Mouse (Mus musculus) c-Kit-negative CD71-positive TER-119-positive erythroid progenitor cells, embryonic 14.5 days (primary cell): Measurements from ENCODE around the gene Pax6.

Source experiments
- DNase-seq: peaks from one replicate; pipeline ENCODE4 v3.0.0-alpha.2; 2013; ENCODE audit warnings: low read depth, low spot score

Gene Pax6

GRCm38 (mm10) chr2:105671116-105671797 is 2.6 kb downstream of the Pax6 start:
- no peak for DNase-seq

GRCm38 (mm10) chr2:105671798-105672595 is 3.3 kb downstream of the Pax6 start:
- DNase-seq, result no peak

- no peak for DNase-seq
These were observed 3.9 kb downstream of the Pax6 start for GRCm38 (mm10) chr2:105672596-105672960.

- no peak for DNase-seq
These were observed 4.4 kb downstream of the Pax6 start for GRCm38 (mm10) chr2:105673054-105673453.

GRCm38 (mm10) chr2:105673631-105674060 is 4.9 kb downstream of the Pax6 start:
- DNase-seq, result no peak

GRCm38 (mm10) chr2:105674061-105674874 is 5.6 kb downstream of the Pax6 start:
- no peak for DNase-seq

GRCm38 (mm10) chr2:105674875-105675729 is 6.4 kb downstream of the Pax6 start:
- DNase-seq, result no peak

- DNase-seq, result no peak
These were observed 7.0 kb downstream of the Pax6 start for GRCm38 (mm10) chr2:105675730-105676079.

- no peak for DNase-seq
These were observed 7.6 kb downstream of the Pax6 start for GRCm38 (mm10) chr2:105676080-105676908.

GRCm38 (mm10) chr2:105676909-105677433 is 8.3 kb downstream of the Pax6 start:
- DNase-seq, result no peak

- no peak for DNase-seq
These were observed 8.9 kb downstream of the Pax6 start for GRCm38 (mm10) chr2:105677434-105678105.

GRCm38 (mm10) chr2:105678306-105678705 is 9.6 kb downstream of the Pax6 start:
- DNase-seq, result no peak

- DNase-seq, result no peak
These were observed 10.2 kb downstream of the Pax6 start for GRCm38 (mm10) chr2:105678880-105679321.

- DNase-seq, result no peak
These were observed 10.6 kb downstream of the Pax6 start for GRCm38 (mm10) chr2:105679331-105679730.

- DNase-seq, result no peak
These were observed 11.7 kb downstream of the Pax6 start for GRCm38 (mm10) chr2:105680146-105680998.

GRCm38 (mm10) chr2:105680999-105681710 is 12.5 kb downstream of the Pax6 start:
- DNase-seq, result no peak

- DNase-seq, result no peak
These were observed 13.4 kb downstream of the Pax6 start for GRCm38 (mm10) chr2:105682011-105682501.
